Mouse (Mus musculus) MEL-GATA-1-ER (cell line): ENCODE data around the gene Clec16a.

Experiments used
- DNase-seq: peaks from one replicate; pipeline ENCODE4 v3.0.0-alpha.2; 2012; ENCODE audit warnings: low read depth; ENCODE audit errors: extremely low read depth

Gene Clec16a

GRCm38 (mm10) chr16:10642857-10643633 is 97.9 kb downstream of the Clec16a start:
- peak; percentile 15 for DNase-seq

GRCm38 (mm10) chr16:10644238-10644637 is 99.1 kb downstream of the Clec16a start:
- no peak for DNase-seq

- DNase-seq, result no peak
Observed at GRCm38 (mm10) chr16:10644731-10645130, 99.6 kb downstream of the Clec16a start.

GRCm38 (mm10) chr16:10651804-10652203 is 106.7 kb downstream of the Clec16a start:
- DNase-seq, result no peak

GRCm38 (mm10) chr16:10652935-10653334 is 107.8 kb downstream of the Clec16a start:
- no peak for DNase-seq

- no peak for DNase-seq
Observed at GRCm38 (mm10) chr16:10655236-10655635, 110.1 kb downstream of the Clec16a start.

GRCm38 (mm10) chr16:10655926-10656325 is 110.8 kb downstream of the Clec16a start:
- DNase-seq, result no peak

- DNase-seq, result no peak
Observed at GRCm38 (mm10) chr16:10656461-10656860, 111.3 kb downstream of the Clec16a start.

GRCm38 (mm10) chr16:10656939-10657338 is 111.8 kb downstream of the Clec16a start:
- no peak for DNase-seq

- no peak for DNase-seq
Observed at GRCm38 (mm10) chr16:10659211-10659610, 114.1 kb downstream of the Clec16a start.

GRCm38 (mm10) chr16:10660526-10660925 is 115.4 kb downstream of the Clec16a start:
- no peak for DNase-seq

GRCm38 (mm10) chr16:10661385-10661784 is 116.2 kb downstream of the Clec16a start:
- no peak for DNase-seq

GRCm38 (mm10) chr16:10663890-10664731 is 119.0 kb downstream of the Clec16a start:
- DNase-seq, result no peak

GRCm38 (mm10) chr16:10664921-10665894 is 120.1 kb downstream of the Clec16a start:
- peak; percentile 90 for DNase-seq

- no peak for DNase-seq
Observed at GRCm38 (mm10) chr16:10666766-10667165, 121.6 kb downstream of the Clec16a start.

GRCm38 (mm10) chr16:10668453-10668852 is 123.3 kb downstream of the Clec16a start:
- no peak for DNase-seq

- DNase-seq, result no peak
Observed at GRCm38 (mm10) chr16:10668991-10669703, 124.0 kb downstream of the Clec16a start.

GRCm38 (mm10) chr16:10669936-10670335 is 124.8 kb downstream of the Clec16a start:
- no peak for DNase-seq

GRCm38 (mm10) chr16:10672490-10672889 is 127.4 kb downstream of the Clec16a start:
- no peak for DNase-seq

GRCm38 (mm10) chr16:10674020-10674419 is 128.9 kb downstream of the Clec16a start:
- DNase-seq, result no peak

- DNase-seq, result no peak
Observed at GRCm38 (mm10) chr16:10674957-10675356, 129.8 kb downstream of the Clec16a start.
